Mouse (Mus musculus): ENCODE results near the gene Zc3h13.
A peak's percentile ranks its signal among the peaks of the same experiment; 100 is the strongest.

The Zc3h13 gene

GRCm38 (mm10) chr14:75323354-75323753 lies 39.2 kb downstream of the Zc3h13 start:
- no peak for DNase-seq (ENCODE audit: low spot score)

GRCm38 (mm10) chr14:75328062-75328461 lies 43.9 kb downstream of the Zc3h13 start:
- no peak for DNase-seq (ENCODE audit: low spot score)

GRCm38 (mm10) chr14:75330621-75331020 lies 46.4 kb downstream of the Zc3h13 start:
- DNase-seq (ENCODE audit: low spot score): no peak

- DNase-seq (ENCODE audit: low spot score): no peak
These were observed 50.1 kb downstream of the Zc3h13 start for GRCm38 (mm10) chr14:75334321-75334720.

- DNase-seq (ENCODE audit: low spot score): no peak
These were observed 53.7 kb downstream of the Zc3h13 start for GRCm38 (mm10) chr14:75337884-75338283.

GRCm38 (mm10) chr14:75346041-75346440 lies 61.9 kb downstream of the Zc3h13 start:
- no peak for DNase-seq (ENCODE audit: low spot score)

- DNase-seq (ENCODE audit: low spot score): no peak
These were observed 67.5 kb downstream of the Zc3h13 start for GRCm38 (mm10) chr14:75351626-75352025.

- DNase-seq (ENCODE audit: low spot score): no peak
These were observed 79.1 kb downstream of the Zc3h13 start for GRCm38 (mm10) chr14:75363316-75363715.

GRCm38 (mm10) chr14:75365301-75366035 lies 81.3 kb downstream of the Zc3h13 start:
- no peak for DNase-seq (ENCODE audit: low spot score)

- DNase-seq (ENCODE audit: low spot score): no peak
These were observed 82.6 kb downstream of the Zc3h13 start for GRCm38 (mm10) chr14:75366741-75367140.

GRCm38 (mm10) chr14:75367503-75367902 lies 83.3 kb downstream of the Zc3h13 start:
- DNase-seq (ENCODE audit: low spot score): no peak

- peak; percentile 64 for DNase-seq (ENCODE audit: low spot score)
These were observed 85.7 kb downstream of the Zc3h13 start for GRCm38 (mm10) chr14:75369880-75370279.

GRCm38 (mm10) chr14:75375006-75375598 lies 90.9 kb downstream of the Zc3h13 start:
- DNase-seq (ENCODE audit: low spot score): no peak

GRCm38 (mm10) chr14:75376256-75376655 lies 92.1 kb downstream of the Zc3h13 start:
- DNase-seq (ENCODE audit: low spot score): no peak

- no peak for DNase-seq (ENCODE audit: low spot score)
These were observed 93.4 kb downstream of the Zc3h13 start for GRCm38 (mm10) chr14:75377612-75378011.
